Mouse (Mus musculus) C2C12 (cell line): Measurements from ENCODE around the gene Fcgr2b.

Experiments used
- CEBPB ChIP-seq: IDR thresholded peaks from one replicate; pipeline ENCODE4 v1.6.1; 2011; ENCODE audit warnings: low read depth, mild to moderate bottlenecking, control low read depth, moderate library complexity
- CTCF ChIP-seq: IDR thresholded peaks from one replicate; pipeline ENCODE4 v1.5.1; 2011; ENCODE audit not compliant: control insufficient read depth, insufficient read depth, insufficient read length
- FOSL1 ChIP-seq: IDR thresholded peaks from one replicate; pipeline ENCODE4 v1.8.0; 2011; ENCODE audit warnings: mild to moderate bottlenecking, low read length; ENCODE audit not compliant: poor library complexity, insufficient read depth, severe bottlenecking
- MAX ChIP-seq: IDR thresholded peaks from one replicate; pipeline ENCODE4 v1.6.1; 2011; ENCODE audit warnings: mild to moderate bottlenecking, control low read depth
- MYOG ChIP-seq: IDR thresholded peaks from one replicate; pipeline ENCODE4 v1.6.1; 2011; ENCODE audit not compliant: control insufficient read depth, insufficient read length; ENCODE audit errors: extremely low read depth
- USF1 ChIP-seq: IDR thresholded peaks from one replicate; pipeline ENCODE4 v1.6.1; 2011; ENCODE audit warnings: low read depth, mild to moderate bottlenecking, control low read depth, moderate library complexity

DNA sequence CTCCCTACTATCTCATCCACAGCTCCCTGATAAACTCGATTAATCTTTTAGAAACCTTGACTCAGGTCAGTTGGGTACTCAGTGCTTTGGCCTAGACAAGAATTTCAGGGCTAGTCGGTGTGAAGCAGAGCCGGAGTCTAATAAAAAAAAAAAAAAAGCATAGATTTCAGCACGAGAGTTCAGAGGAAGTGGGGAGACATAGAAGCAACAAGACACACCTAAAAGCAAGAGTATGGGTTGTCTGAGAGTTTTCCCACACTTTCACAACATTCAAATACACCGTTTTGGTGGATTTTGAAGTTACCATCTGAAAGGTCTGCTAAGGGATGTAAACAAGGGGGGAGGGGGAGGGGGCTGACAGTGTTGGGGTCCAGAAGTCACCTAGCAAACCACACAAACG is 28.7 kb upstream of the Fcgr2b start:
- TF ChIP-seq CTCF (no peak), FOSL1 (no peak), USF1 (no peak), MAX (no peak), CEBPB (no peak), MYOG (no peak)
